Mouse (Mus musculus) midbrain, postnatal 0 days (tissue): Measurements from ENCODE around the gene Hnf4a. TPM values are rescaled to one million over a fixed set of nuclear protein-coding genes. Genes with fewer than 3 reads are reported as not detected.

Experiments
- ATAC-seq: fragments of 200-750 bp; cut with Nextera tagmentation; 2 replicates; pipeline ENCODE4 v1.8.0; 2017; ENCODE audit warnings: moderate number of reproducible peaks, mild to moderate bottlenecking, moderate TSS enrichment, moderate library complexity; ENCODE audit not compliant: low FRiP score
- DNase-seq: peaks from one replicate; pipeline ENCODE4 v3.0.0-alpha.2; 2015; ENCODE audit warnings: low spot score
- H3K27ac ChIP-seq: fragments of 300-500 bp; sonication (generic); 2 replicates; pipeline ENCODE4 v1.5.1; 2014; ENCODE audit warnings: low read depth, mild to moderate bottlenecking, low read length, mixed read lengths
- H3K27me3 ChIP-seq: fragments of 300-500 bp; sonication (generic); 2 replicates; pipeline ENCODE4 v1.6.1; 2014; ENCODE audit warnings: low read length, control low read depth, mixed read lengths; ENCODE audit not compliant: insufficient read depth
- H3K36me3 ChIP-seq: fragments of 300-500 bp; sonication (generic); 2 replicates; pipeline ENCODE4 v1.6.1; 2014; ENCODE audit warnings: low read length, control low read depth, mixed read lengths; ENCODE audit not compliant: insufficient read depth
- H3K4me1 ChIP-seq: fragments of 300-500 bp; sonication (generic); 2 replicates; pipeline ENCODE4 v1.6.1; 2014; ENCODE audit warnings: mild to moderate bottlenecking, control low read depth, antibody characterized with exemption, low read length, mixed read lengths; ENCODE audit not compliant: insufficient read depth
- H3K4me2 ChIP-seq: fragments of 300-500 bp; sonication (generic); 2 replicates; pipeline ENCODE4 v1.6.1; 2014; ENCODE audit warnings: low read depth, mild to moderate bottlenecking, low read length, mixed read lengths; ENCODE audit not compliant: poor library complexity, severe bottlenecking
- H3K4me3 ChIP-seq: fragments of 300-500 bp; sonication (generic); 2 replicates; pipeline ENCODE4 v1.5.1; 2014; ENCODE audit warnings: low read depth, mild to moderate bottlenecking, low read length, moderate library complexity
- H3K9ac ChIP-seq: fragments of 300-500 bp; sonication (generic); replicated peaks from 2 replicates; pipeline ENCODE4 v1.6.1; 2014; ENCODE audit warnings: mild to moderate bottlenecking, low read length, moderate library complexity, mixed read lengths; ENCODE audit not compliant: poor library complexity, severe bottlenecking
- H3K9me3 ChIP-seq: fragments of 300-500 bp; sonication (generic); 2 replicates; pipeline ENCODE4 v1.6.1; 2016; ENCODE audit warnings: low read length, control low read depth
- CTCF ChIP-seq: IDR thresholded peaks from 2 replicates; pipeline ENCODE4 v1.5.1; 2016; ENCODE audit warnings: antibody characterized with exemption, mild to moderate bottlenecking
- WGBS: fragments of 180-500 bp; shearing (Covaris S2); extraction: QIAGEN DNeasy Blood & Tissue Kit; methylation state at CpG from one replicate; pipeline ENCODE4 v1.1.7; 2014; 5-methylcytosine and 5-hydroxymethylcytosine counted together
- polyA plus RNA-seq: library from polyadenylated mRNA; unstranded; fragments of >200 nt; fragmentation: Nextera tagmentation; extraction: Ambion mirVana; gene quantifications from 2 replicates; pipeline ENCODE4 v1.2.1, GENCODE M21; 2015
- total RNA-seq: library from RNA; depleted of rRNA; stranded (reverse); fragments of >200 nt; gene quantifications from 2 replicates; pipeline ENCODE4 v1.2.3, GENCODE M21; 2014

The Hnf4a gene
- total and polyA plus RNA-seq, 2 experiments from 2014 or later, result not detected

DNA sequence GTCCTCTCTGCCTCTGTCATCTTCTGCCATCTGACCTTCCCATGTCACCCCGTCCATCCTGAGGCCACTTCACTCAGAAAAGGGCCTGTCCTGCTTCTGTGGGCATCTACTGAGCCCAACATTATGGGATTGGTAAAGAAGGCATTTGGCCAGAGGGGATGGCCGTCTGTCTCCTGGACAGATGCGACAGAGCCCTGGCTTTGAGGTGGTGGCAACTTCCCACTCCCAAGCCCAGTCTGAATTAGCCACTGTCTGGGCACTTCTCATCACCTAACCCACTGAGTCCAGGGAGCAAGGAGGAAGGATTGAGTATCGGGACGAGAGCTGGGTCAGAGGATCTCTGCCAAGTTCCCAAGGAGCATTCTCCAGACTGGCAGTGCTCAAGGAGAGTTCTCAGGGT is 14.6 kb upstream of the Hnf4a start, which contains the start of gene R3hdml:
Gene R3hdml, plus strand, starts transcription at position 301 of the 400 bp plus-strand sequence.
- Histone ChIP-seq H3K4me3 (no peak within 1 kb of the TSS), H3K27ac (no peak within 1 kb of the TSS), H3K36me3 (no peaks in the 10 kb centered on the region), H3K4me1 (no peaks in the 10 kb centered on the region), H3K4me2 (no peak within 1 kb of the TSS), H3K9ac (no peak within 1 kb of the TSS), H3K27me3 (no peaks in the 10 kb centered on the region), H3K9me3 (no peaks in the 10 kb centered on the region)
- 78% methylated on average over 5 of the region's 5 CpGs for WGBS
- DNase-seq (no peak), ATAC-seq (no peak)
- TF ChIP-seq CTCF, result no peak

DNA sequence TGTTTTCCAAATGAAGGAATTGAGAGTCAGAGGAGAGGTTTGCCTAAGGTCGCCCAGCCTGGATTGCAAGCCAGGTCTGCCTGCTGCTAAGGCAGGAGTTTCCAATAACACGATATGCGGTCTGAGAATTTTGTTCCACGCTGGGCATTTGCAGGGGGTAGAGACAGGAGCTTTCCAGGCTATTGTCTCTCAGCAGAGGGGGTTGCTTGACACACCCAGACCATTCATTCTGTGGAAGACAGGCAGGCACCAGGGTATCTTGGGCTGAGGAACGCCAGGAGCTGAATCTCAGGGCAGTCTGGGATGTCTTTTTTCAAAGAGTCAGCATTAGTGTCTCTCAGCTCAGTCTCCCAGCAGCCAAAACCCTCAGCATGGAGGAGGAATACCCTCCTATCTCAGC is 13.6 kb upstream of the Hnf4a start:
- no peaks in the 10 kb centered on the region for H3K4me1 ChIP-seq
- H3K4me2 ChIP-seq, result no peak overlapping the region
- no peak for ATAC-seq
- WGBS, result 16% methylated on average over 5 of the region's 5 CpGs
- H3K4me3 ChIP-seq, result no peak overlapping the region
- TF ChIP-seq CTCF, result no peak
- no peaks in the 10 kb centered on the region for H3K36me3 ChIP-seq
- no peaks in the 10 kb centered on the region for H3K27me3 ChIP-seq
- H3K9ac ChIP-seq, result no peak overlapping the region
- no peaks in the 10 kb centered on the region for H3K9me3 ChIP-seq
- DNase-seq, result no peak
- H3K27ac ChIP-seq, result no peak overlapping the region

DNA sequence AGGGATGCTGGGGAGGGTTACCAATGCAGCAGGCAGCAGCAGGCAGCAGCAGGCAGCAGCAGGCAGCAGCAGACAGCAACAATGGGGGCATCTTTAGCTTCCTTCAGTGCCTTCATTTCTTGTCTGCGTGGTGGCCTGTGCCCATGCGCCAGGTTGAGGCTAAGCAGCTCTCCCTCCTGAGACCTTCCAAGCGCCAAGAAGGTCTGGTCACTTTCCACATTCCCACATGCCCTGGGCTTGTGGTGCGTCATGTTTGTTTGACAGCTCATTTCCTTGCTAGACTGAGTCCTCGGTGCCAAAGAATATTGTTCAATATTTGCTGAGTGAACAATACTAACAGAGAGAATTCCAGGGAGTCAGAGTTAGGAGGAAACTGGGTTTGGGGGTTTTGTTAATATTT is 12.6 kb upstream of the Hnf4a start:
- Histone ChIP-seq H3K9ac (no peak overlapping the region), H3K36me3 (no peaks in the 10 kb centered on the region), H3K9me3 (no peaks in the 10 kb centered on the region), H3K4me3 (no peak overlapping the region), H3K4me2 (no peak overlapping the region), H3K27me3 (no peaks in the 10 kb centered on the region), H3K4me1 (no peaks in the 10 kb centered on the region), H3K27ac (no peak overlapping the region)
- ATAC-seq (no peak), DNase-seq (peak; percentile 40)
- WGBS, result 47% methylated on average over 5 of the region's 5 CpGs
- no peak for TF ChIP-seq CTCF

DNA sequence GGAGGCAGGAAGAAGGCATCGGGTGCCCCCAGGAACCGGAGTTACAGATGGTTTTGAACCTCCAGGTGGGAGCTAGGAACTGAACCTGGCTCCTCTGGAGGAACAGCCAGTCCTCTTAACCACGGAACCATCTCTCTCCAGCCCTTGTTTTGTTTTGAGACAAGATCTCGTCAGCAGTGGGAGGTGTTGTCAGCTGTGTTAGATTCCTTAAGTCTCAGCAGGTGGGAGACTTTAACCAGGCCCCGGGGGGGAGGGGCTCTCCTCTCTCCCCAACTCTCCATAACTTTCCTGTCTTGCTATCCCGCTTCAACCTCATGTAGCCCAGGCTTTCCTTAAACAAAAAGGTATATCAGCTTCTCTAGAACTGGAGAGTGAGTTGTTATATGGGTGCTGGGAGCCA is 12.2 kb upstream of the Hnf4a start:
- no peaks in the 10 kb centered on the region for H3K27me3 ChIP-seq
- H3K27ac ChIP-seq, result no peak overlapping the region
- 43% methylated on average over 6 of the region's 6 CpGs for WGBS
- H3K9ac ChIP-seq, result no peak overlapping the region
- ATAC-seq (no peak), DNase-seq (no peak)
- no peaks in the 10 kb centered on the region for H3K4me1 ChIP-seq
- H3K4me3 ChIP-seq, result no peak overlapping the region
- TF ChIP-seq CTCF, result no peak
- no peaks in the 10 kb centered on the region for H3K36me3 ChIP-seq
- H3K4me2 ChIP-seq, result no peak overlapping the region
- no peaks in the 10 kb centered on the region for H3K9me3 ChIP-seq

DNA sequence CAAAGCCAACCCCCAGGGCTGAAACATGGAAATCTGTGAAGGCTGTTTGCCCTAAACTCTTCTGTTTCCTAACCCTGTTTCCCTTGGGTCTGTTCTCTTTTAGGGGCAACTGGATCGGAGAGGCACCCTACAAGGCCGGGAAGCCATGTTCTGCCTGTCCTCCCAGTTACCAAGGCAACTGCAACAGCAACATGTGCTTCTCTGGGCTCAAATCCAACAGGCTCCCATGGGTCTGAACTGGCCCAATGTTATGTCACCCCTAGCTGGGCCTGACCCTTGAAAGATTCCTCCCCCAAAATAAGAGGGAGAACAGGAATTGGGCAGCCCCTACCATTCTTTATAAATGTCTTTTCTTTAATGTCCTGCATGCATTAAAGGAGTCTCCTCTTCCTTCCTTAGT is 4.4 kb upstream of the Hnf4a start:
- Histone ChIP-seq H3K36me3 (no peaks in the 10 kb centered on the region), H3K9me3 (no peaks in the 10 kb centered on the region), H3K4me3 (no peak overlapping the region), H3K9ac (no peak overlapping the region), H3K4me2 (no peak overlapping the region), H3K27me3 (no peaks in the 10 kb centered on the region), H3K27ac (no peak overlapping the region), H3K4me1 (no peaks in the 10 kb centered on the region)
- no peak for DNase-seq
- no peak for TF ChIP-seq CTCF
- ATAC-seq, result no peak
- 51% methylated on average over 2 of the region's 2 CpGs for WGBS

DNA sequence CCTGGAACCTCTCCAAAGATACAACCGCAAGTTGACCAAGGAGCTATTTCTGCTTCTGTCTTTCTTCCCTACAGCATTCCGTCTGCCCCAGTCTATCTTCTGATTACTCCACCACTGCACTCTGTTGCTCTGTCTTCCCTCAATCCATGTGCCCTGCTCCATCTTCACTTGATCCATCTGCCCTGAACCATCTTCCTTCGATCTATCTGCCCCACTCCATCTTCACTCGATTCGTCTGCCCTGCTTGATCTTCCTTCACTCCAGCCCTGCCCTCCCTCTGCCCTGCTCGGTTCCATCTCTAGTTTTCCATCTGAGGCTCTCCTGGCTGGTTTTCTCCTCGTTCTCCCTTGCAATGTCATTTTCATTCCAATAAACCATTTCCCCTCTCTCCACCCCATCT is 3.4 kb upstream of the Hnf4a start:
- Histone ChIP-seq H3K36me3 (no peaks in the 10 kb centered on the region), H3K4me3 (no peak overlapping the region), H3K9ac (no peak overlapping the region), H3K27ac (no peak overlapping the region), H3K27me3 (no peaks in the 10 kb centered on the region), H3K4me2 (no peak overlapping the region), H3K4me1 (no peaks in the 10 kb centered on the region), H3K9me3 (no peaks in the 10 kb centered on the region)
- no peak for ATAC-seq
- 81% methylated on average over 7 of the region's 7 CpGs for WGBS
- TF ChIP-seq CTCF, result no peak
- DNase-seq, result no peak
